Mouse (Mus musculus) lung, postnatal 36 days (tissue): ENCODE results near the gene Nup155.

ENCODE experiments used
- DNase-seq: peaks from one replicate; pipeline ENCODE4 v3.0.0; 2022; ENCODE audit warnings: mixed read lengths

The Nup155 gene

DNA sequence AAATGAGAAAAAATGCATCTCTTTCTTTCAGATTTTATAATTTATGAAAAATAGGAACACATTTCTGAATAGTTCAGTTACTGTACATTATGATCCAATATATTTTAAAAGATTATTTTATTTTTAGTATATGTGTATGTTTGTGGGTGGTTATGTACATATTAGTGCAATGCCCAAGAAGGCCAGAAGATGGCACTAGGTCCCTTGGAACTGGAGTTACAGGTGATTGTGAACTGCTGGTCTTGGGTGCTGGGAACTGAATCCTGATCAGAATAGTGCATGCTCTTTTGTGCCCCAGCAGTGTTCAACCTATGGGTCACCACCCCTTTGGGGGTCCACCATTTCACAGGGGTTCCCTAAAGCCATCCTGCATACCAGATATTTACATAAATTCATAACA is 91.2 kb downstream of the Nup155 start:
- DNase-seq = no peak

- DNase-seq = no peak
Observed at GRCm38 (mm10) chr15:8208362-8208761, 99.3 kb downstream of the Nup155 start.
